Mouse (Mus musculus) embryonic facial prominence, embryonic 13.5 days (tissue): ENCODE measurements around the gene Plxna1. TPM values are rescaled to one million over a fixed set of nuclear protein-coding genes. Genes with fewer than 3 reads are reported as not detected.
A peak's percentile ranks its signal among the peaks of the same experiment; 100 is the strongest.

Experiments used
- ATAC-seq: fragments of 200-750 bp; cut with Nextera tagmentation; 2 replicates; pipeline ENCODE4 v1.8.0; 2017; ENCODE audit warnings: low read depth; ENCODE audit not compliant: insufficient number of reproducible peaks, insufficient read depth, low FRiP score, low TSS enrichment
- H3K27ac ChIP-seq: fragments of 300-500 bp; sonication (generic); 2 replicates; pipeline ENCODE4 v1.5.1; 2015; ENCODE audit warnings: moderate library complexity, mild to moderate bottlenecking, inconsistent platforms
- H3K27me3 ChIP-seq: fragments of 300-500 bp; sonication (generic); 2 replicates; pipeline ENCODE4 v1.6.1; 2015; ENCODE audit warnings: mild to moderate bottlenecking, inconsistent platforms
- H3K36me3 ChIP-seq: fragments of 300-500 bp; sonication (generic); 2 replicates; pipeline ENCODE4 v1.6.1; 2015; ENCODE audit warnings: mild to moderate bottlenecking, inconsistent platforms
- H3K4me1 ChIP-seq: fragments of 300-500 bp; sonication (generic); 2 replicates; pipeline ENCODE4 v1.6.1; 2015; ENCODE audit warnings: inconsistent platforms
- H3K4me2 ChIP-seq: fragments of 300-500 bp; sonication (generic); 2 replicates; pipeline ENCODE4 v1.6.1; 2015; ENCODE audit warnings: moderate library complexity, mild to moderate bottlenecking, inconsistent platforms
- H3K4me3 ChIP-seq: fragments of 300-500 bp; sonication (generic); 2 replicates; pipeline ENCODE4 v1.5.1; 2015; ENCODE audit warnings: mild to moderate bottlenecking, inconsistent platforms
- H3K9ac ChIP-seq: fragments of 300-500 bp; sonication (generic); 2 replicates; pipeline ENCODE4 v1.6.1; 2015; ENCODE audit warnings: mild to moderate bottlenecking, inconsistent platforms
- H3K9me3 ChIP-seq: fragments of 300-500 bp; sonication (generic); 2 replicates; pipeline ENCODE4 v1.6.1; 2016; ENCODE audit warnings: inconsistent platforms
- WGBS: fragments of 180-500 bp; shearing (Covaris S2); methylation state at CpG from one replicate; pipeline ENCODE4 v1.1.7; 2015; ENCODE audit warnings: mixed read lengths; 5-methylcytosine and 5-hydroxymethylcytosine counted together
- polyA plus RNA-seq: library from polyadenylated mRNA; unstranded; fragments of >200 nt; fragmentation: Nextera tagmentation; extraction: Ambion mirVana; gene quantifications from 2 replicates; pipeline ENCODE4 v1.2.1, GENCODE M21; 2015

Gene Plxna1
- polyA plus RNA-seq, 1 experiment from 2014 or later, result 31.8 TPM

- 84% methylated on average over 7 of the region's 7 CpGs for WGBS
These were observed 27.4 kb upstream of the Plxna1 start for GRCm38 (mm10) chr6:89389771-89390170.

GRCm38 (mm10) chr6:89386956-89387355, 24.5 kb upstream of the Plxna1 start:
- Histone ChIP-seq H3K9ac (no peak overlapping the region), H3K4me3 (no peak overlapping the region), H3K27me3 (no peaks in the 10 kb centered on the region), H3K27ac (no peak overlapping the region), H3K4me1 (no peaks in the 10 kb centered on the region), H3K36me3 (no peaks in the 10 kb centered on the region), H3K9me3 (no peaks in the 10 kb centered on the region), H3K4me2 (no peak overlapping the region)
- WGBS, result 87% methylated on average over 1 of the region's 1 CpGs
- no peak for ATAC-seq

More at GRCm38 (mm10) chr6:89389771-89390170, 27.4 kb upstream of the Plxna1 start:
- Histone ChIP-seq H3K4me1 (no peaks in the 10 kb centered on the region), H3K9ac (no peak overlapping the region), H3K9me3 (no peaks in the 10 kb centered on the region), H3K4me2 (no peak overlapping the region), H3K36me3 (no peaks in the 10 kb centered on the region), H3K27ac (no peak overlapping the region), H3K27me3 (no peaks in the 10 kb centered on the region), H3K4me3 (no peak overlapping the region)
- ATAC-seq, result no peak

DNA sequence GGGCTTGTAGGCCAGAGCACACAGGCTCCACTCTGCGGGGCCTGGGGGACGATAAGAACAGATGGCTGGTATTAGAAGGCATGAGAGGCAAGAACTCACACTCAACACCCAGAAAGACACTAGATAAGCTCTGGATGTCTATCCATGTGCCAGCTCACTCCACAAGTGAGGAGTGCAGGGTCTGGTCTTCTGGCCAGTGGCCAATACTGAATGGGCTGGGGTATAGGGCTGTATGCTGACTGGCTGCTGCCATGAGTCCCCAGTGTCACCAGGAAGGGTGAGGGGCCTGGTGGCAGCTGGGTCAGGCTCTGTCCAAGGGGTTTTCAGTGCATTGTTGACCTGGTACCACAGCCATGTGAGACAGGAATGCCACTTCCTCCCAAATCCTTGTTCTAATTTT, 22.3 kb upstream of the Plxna1 start:
- Histone ChIP-seq H3K36me3 (no peaks in the 10 kb centered on the region), H3K4me3 (no peak overlapping the region), H3K4me2 (no peak overlapping the region), H3K27me3 (no peaks in the 10 kb centered on the region), H3K4me1 (no peaks in the 10 kb centered on the region), H3K9me3 (no peaks in the 10 kb centered on the region), H3K27ac (no peak overlapping the region), H3K9ac (no peak overlapping the region)
- WGBS, result 77% methylated on average over 2 of the region's 2 CpGs
- ATAC-seq, result no peak

- no peak overlapping the region for H3K9ac ChIP-seq
- WGBS, result 26% methylated on average over 5 of the region's 5 CpGs
These were observed 19.4 kb upstream of the Plxna1 start for GRCm38 (mm10) chr6:89381851-89382250.

GRCm38 (mm10) chr6:89381172-89381571, 18.8 kb upstream of the Plxna1 start:
- Histone ChIP-seq H3K27ac (no peak overlapping the region), H3K36me3 (no peaks in the 10 kb centered on the region), H3K4me2 (no peak overlapping the region), H3K4me1 (no peaks in the 10 kb centered on the region), H3K9ac (no peak overlapping the region), H3K27me3 (no peaks in the 10 kb centered on the region), H3K9me3 (no peaks in the 10 kb centered on the region), H3K4me3 (no peak overlapping the region)
- 20% methylated on average over 3 of the region's 3 CpGs for WGBS
- no peak for ATAC-seq

More at GRCm38 (mm10) chr6:89381851-89382250, 19.4 kb upstream of the Plxna1 start:
- no peak overlapping the region for H3K27ac ChIP-seq
- no peaks in the 10 kb centered on the region for H3K9me3 ChIP-seq
- no peak for ATAC-seq
- H3K4me1 ChIP-seq, result no peaks in the 10 kb centered on the region
- H3K4me2 ChIP-seq, result no peak overlapping the region
- H3K36me3 ChIP-seq, result no peaks in the 10 kb centered on the region
- H3K27me3 ChIP-seq, result no peaks in the 10 kb centered on the region
- H3K4me3 ChIP-seq, result no peak overlapping the region

- Histone ChIP-seq H3K4me2 (no peak overlapping the region), H3K27me3 (no peaks in the 10 kb centered on the region), H3K27ac (no peak overlapping the region), H3K9ac (no peak overlapping the region), H3K9me3 (no peaks in the 10 kb centered on the region), H3K4me1 (no peaks in the 10 kb centered on the region), H3K4me3 (no peak overlapping the region), H3K36me3 (no peaks in the 10 kb centered on the region)
- WGBS, result 17% methylated on average over 3 of the region's 3 CpGs
- no peak for ATAC-seq
These were observed 18.3 kb upstream of the Plxna1 start for GRCm38 (mm10) chr6:89380751-89381150.

DNA sequence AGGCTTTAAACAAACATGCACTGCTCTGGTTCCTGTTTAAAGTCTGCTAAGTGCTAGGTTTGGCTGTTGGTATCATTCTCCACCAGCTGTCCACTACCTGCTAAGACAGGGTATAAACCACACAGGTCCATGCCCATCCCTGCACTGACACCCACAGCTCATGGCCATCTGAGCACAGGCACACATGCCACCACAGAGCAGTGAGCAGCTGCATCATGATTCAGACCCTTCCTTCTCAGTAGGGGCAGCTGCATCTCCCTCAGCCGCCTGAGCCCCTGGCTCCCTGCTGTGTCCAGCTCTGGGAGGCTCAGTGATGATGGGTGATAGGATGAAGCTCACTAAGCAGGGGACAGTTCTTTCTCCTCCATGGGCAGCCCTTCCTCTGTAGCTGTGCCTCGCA, 15.8 kb upstream of the Plxna1 start:
- Histone ChIP-seq H3K9ac (no peak overlapping the region), H3K4me3 (no peak overlapping the region)
- 83% methylated on average over 2 of the region's 2 CpGs for WGBS

GRCm38 (mm10) chr6:89368812-89369211, 6.4 kb upstream of the Plxna1 start:
- H3K4me3 ChIP-seq, result no peak overlapping the region
- no peak overlapping the region for H3K4me2 ChIP-seq
- H3K36me3 ChIP-seq, result no peaks in the 10 kb centered on the region
- H3K27ac ChIP-seq, result no peak overlapping the region
- H3K4me1 ChIP-seq, result no peaks in the 10 kb centered on the region
- ATAC-seq, result no peak
- H3K27me3 ChIP-seq, result peaks cover 7% of the 10 kb centered on the region
- H3K9ac ChIP-seq, result no peak overlapping the region
- H3K9me3 ChIP-seq, result no peaks in the 10 kb centered on the region

More for the DNA sequence above, 15.8 kb upstream of the Plxna1 start:
- Histone ChIP-seq H3K27me3 (no peaks in the 10 kb centered on the region), H3K4me2 (no peak overlapping the region), H3K36me3 (no peaks in the 10 kb centered on the region), H3K9me3 (no peaks in the 10 kb centered on the region), H3K4me1 (no peaks in the 10 kb centered on the region), H3K27ac (no peak overlapping the region)
- no peak for ATAC-seq

DNA sequence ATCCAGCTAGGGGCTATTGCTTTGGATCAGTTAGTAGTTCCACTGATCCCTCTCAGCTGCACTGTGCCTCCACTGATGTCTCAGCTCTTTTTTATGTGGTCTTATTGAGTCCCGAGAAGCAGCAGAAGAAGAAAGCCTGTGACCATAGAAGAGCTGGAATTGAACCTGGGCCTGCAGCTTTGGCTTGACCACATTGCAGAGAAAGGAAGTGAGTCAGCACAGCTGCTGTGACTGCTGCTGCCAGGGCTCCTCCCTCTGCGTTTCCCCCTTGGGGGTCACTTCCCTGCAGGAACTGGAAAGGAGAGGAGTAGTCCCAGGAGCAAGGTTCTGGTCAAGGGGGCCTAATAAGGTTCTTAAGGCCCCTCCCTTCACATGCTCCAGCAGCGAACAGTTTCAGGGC, 1.9 kb upstream of the Plxna1 start:
- peaks cover 11% of the 10 kb centered on the region for H3K27me3 ChIP-seq
- no peak overlapping the region for H3K27ac ChIP-seq
- H3K36me3 ChIP-seq, result no peaks in the 10 kb centered on the region
- ATAC-seq, result no peak
- 78% methylated on average over 3 of the region's 3 CpGs for WGBS
- no peaks in the 10 kb centered on the region for H3K9me3 ChIP-seq
- peaks cover 28% of the 10 kb centered on the region for H3K4me1 ChIP-seq
- no peak overlapping the region for H3K4me3 ChIP-seq
- H3K9ac ChIP-seq, result no peak overlapping the region
- H3K4me2 ChIP-seq, result no peak overlapping the region

DNA sequence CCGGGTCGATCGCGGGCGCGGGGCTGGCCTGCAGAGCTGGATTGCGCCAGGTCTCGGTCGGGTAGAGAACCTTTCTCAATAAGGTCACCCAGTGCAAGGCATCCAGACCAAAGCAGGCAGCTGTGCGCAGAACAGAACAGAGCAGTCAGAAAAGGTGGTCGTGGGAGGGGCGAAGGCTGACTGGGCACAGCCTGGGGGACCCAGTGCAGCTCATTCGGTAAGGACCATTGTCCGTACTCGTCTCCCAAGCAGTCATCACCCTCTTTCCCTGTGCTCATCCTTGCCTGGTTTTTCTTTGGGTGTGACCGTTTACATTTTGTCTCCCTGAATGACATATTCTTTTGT, 659 bp upstream of the Plxna1 start:
- peak; percentile 13 for ATAC-seq
- peak overlapping the region; percentile 73 for H3K9ac ChIP-seq

GRCm38 (mm10) chr6:89361418-89362280, 771 bp downstream of the Plxna1 start:
- peaks cover 7% of the 10 kb centered on the region for H3K36me3 ChIP-seq
- no peak for ATAC-seq
- peak overlapping the region; percentile 97 for H3K4me2 ChIP-seq
- H3K4me3 ChIP-seq, result peak overlapping the region; percentile 97
- peak overlapping the region; percentile 80 for H3K27ac ChIP-seq
- peaks cover 39% of the 10 kb centered on the region for H3K4me1 ChIP-seq
- H3K9ac ChIP-seq, result peak overlapping the region; percentile 98
- H3K9me3 ChIP-seq, result no peaks in the 10 kb centered on the region
- WGBS, result under 1% methylated on average over 80 of the region's 80 CpGs
- H3K27me3 ChIP-seq, result peaks cover 11% of the 10 kb centered on the region

More for the DNA sequence above, 659 bp upstream of the Plxna1 start:
- H3K27ac ChIP-seq, result no peak overlapping the region
- H3K4me1 ChIP-seq, result peaks cover 39% of the 10 kb centered on the region
- peak overlapping the region; percentile 97 for H3K4me3 ChIP-seq
- 3% methylated on average over 16 of the region's 16 CpGs for WGBS
- H3K27me3 ChIP-seq, result peaks cover 11% of the 10 kb centered on the region
- H3K36me3 ChIP-seq, result no peaks in the 10 kb centered on the region
- peak overlapping the region; percentile 97 for H3K4me2 ChIP-seq
- no peaks in the 10 kb centered on the region for H3K9me3 ChIP-seq

- Histone ChIP-seq H3K27me3 (peaks cover 11% of the 10 kb centered on the region), H3K9ac (peak overlapping the region; percentile 98), H3K27ac (peak overlapping the region; percentile 57; the same call in 1 of the 2 replicates), H3K4me1 (peaks cover 45% of the 10 kb centered on the region), H3K4me2 (peak overlapping the region; percentile 97), H3K36me3 (peaks cover 15% of the 10 kb centered on the region), H3K4me3 (peak overlapping the region; percentile 97), H3K9me3 (no peaks in the 10 kb centered on the region)
- 51% methylated on average over 8 of the region's 8 CpGs for WGBS
- no peak for ATAC-seq
These were observed 1.6 kb downstream of the Plxna1 start for GRCm38 (mm10) chr6:89360709-89361417.
